Comparison of ENCODE assay signal across 8 mouse cellular contexts in the genomic region with DNA sequence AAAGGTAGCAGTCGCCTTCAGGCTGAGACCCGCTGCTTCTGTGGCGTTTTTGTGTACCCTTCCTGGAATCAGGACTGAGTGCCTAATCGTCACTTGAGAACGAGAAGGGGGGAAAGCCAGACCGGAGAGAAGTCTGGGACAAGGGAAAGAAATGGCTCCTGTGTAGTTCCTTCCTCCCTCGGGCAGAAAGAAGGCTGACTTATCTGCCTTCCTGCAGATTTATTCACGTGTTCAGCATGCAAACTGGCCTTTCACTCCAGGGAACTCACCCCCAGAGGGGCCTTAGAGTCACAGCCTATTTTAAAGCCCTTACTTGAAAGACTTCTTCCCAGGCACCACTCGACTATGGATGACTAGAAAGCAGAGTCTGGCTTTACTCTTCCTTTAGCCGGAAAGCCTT. TPM values are rescaled to one million over a fixed set of nuclear protein-coding genes. Genes with fewer than 3 reads are reported as not detected.
DNase-seq lines count a peak whose midpoint lies in the region; ATAC-seq and TF ChIP-seq lines count a peak whose summit lies in the region.
"Had no signal": no experiment of that assay in that cellular context is flagged by ENCODE, and none has a peak within 500 bp of the region (broad histone marks: within the 10 kb centered on the region; RNA-seq: fewer than 3 reads in every experiment).

No protein-coding gene starts in this region.

- H3K36me3 ChIP-seq in spleen, adult 2 months (ENCODE audit: control insufficient read depth, insufficient read depth, low read length): no peaks in the 10 kb centered on the region
- H3K36me3 ChIP-seq in forebrain, embryonic 13.5 days (ENCODE audit: poor library complexity, severe bottlenecking): no peaks in the 10 kb centered on the region
- no peaks in the 10 kb centered on the region for H3K36me3 ChIP-seq in liver, embryonic 11.5 days (ENCODE audit: control insufficient read depth, insufficient read depth, low read length)

- TF ChIP-seq CTCF in spleen, adult 2 months (IDR thresholded peaks at IDR 0.05; ENCODE audit: extremely low read depth, insufficient read depth, insufficient read length, insufficient replicate concordance): no peak

- H3K9ac ChIP-seq in forebrain, embryonic 13.5 days: no peak overlapping the region
- peak overlapping the region; percentile 72 for H3K9ac ChIP-seq in liver, embryonic 11.5 days (ENCODE audit: low read depth, low read length)

- WGBS in spleen, adult 2 months: 27% methylated on average over 10 of the region's 10 CpGs
- WGBS in forebrain, embryonic 13.5 days: 11% methylated on average over 10 of the region's 10 CpGs
- 12% methylated on average over 10 of the region's 10 CpGs for WGBS in liver, embryonic 11.5 days

- peak overlapping the region; percentile 97 for H3K4me2 ChIP-seq in forebrain, embryonic 13.5 days
- H3K4me2 ChIP-seq in liver, embryonic 11.5 days: peak overlapping the region; percentile 97

- no peak overlapping the region for H3K4me3 ChIP-seq in spleen, adult 2 months (ENCODE audit: extremely low read depth, insufficient read depth, insufficient read length)
- H3K4me3 ChIP-seq in forebrain, embryonic 13.5 days: no peak overlapping the region
- H3K4me3 ChIP-seq in liver, embryonic 11.5 days (ENCODE audit: low read depth, low read length): peak overlapping the region; percentile 68

- no peak for DNase-seq in spleen, adult 2 months (ENCODE audit: low read depth in 1 of 2, low spot score in 2 of 2)
- no peak for DNase-seq in spleen, adult 18-20 months
- no peak for DNase-seq in liver, embryonic 11.5 days (ENCODE audit: low spot score)
- DNase-seq in layer of hippocampus, adult 9-10 months (ENCODE audit: low spot score): no peak
- no peak for DNase-seq in left cerebral cortex, adult 11 months (ENCODE audit: low spot score)
- DNase-seq in yolk sac, embryonic 10.5 days (ENCODE audit: low spot score): no peak
- DNase-seq: adrenal gland, postnatal 14 days had no signal

- H3K27ac ChIP-seq in spleen, adult 2 months (ENCODE audit: insufficient read depth, low read length): peak overlapping the region; percentile 14; the same call in 1 of the 2 replicates
- no peak overlapping the region for H3K27ac ChIP-seq in forebrain, embryonic 13.5 days
- H3K27ac ChIP-seq in liver, embryonic 11.5 days (ENCODE audit: low read depth, low read length): peak overlapping the region; percentile 87

- no peak for TF ChIP-seq POLR2A in spleen, adult 2 months (IDR thresholded peaks at IDR 0.05; ENCODE audit: low read depth, low read length)

- H3K4me1 ChIP-seq in spleen, adult 2 months (ENCODE audit: control insufficient read depth, insufficient read depth, insufficient read length): peaks cover 8% of the 10 kb centered on the region; the same call in 1 of the 2 replicates
- H3K4me1 ChIP-seq in forebrain, embryonic 13.5 days: peaks cover 18% of the 10 kb centered on the region
- H3K4me1 ChIP-seq in liver, embryonic 11.5 days (replicated peaks; ENCODE audit: control insufficient read depth, insufficient read depth, low read length): peaks cover 38% of the 10 kb centered on the region

- no peaks in the 10 kb centered on the region for H3K9me3 ChIP-seq in forebrain, embryonic 13.5 days (replicated peaks)
- no peaks in the 10 kb centered on the region for H3K9me3 ChIP-seq in liver, embryonic 11.5 days (ENCODE audit: control insufficient read depth, low read length)

- H3K27me3 ChIP-seq in spleen, adult 2 months (ENCODE audit: control insufficient read depth, insufficient read depth, low read length): no peaks in the 10 kb centered on the region
- H3K27me3 ChIP-seq in forebrain, embryonic 13.5 days: peaks cover 23% of the 10 kb centered on the region
- H3K27me3 ChIP-seq in liver, embryonic 11.5 days (replicated peaks; ENCODE audit: control insufficient read depth, insufficient read depth, low read length): no peaks in the 10 kb centered on the region

- ATAC-seq in forebrain, embryonic 13.5 days: no peak
- no peak for ATAC-seq in liver, embryonic 11.5 days (replicated peaks; ENCODE audit: low FRiP score)

RNA-seq across cellular contexts. Expression of a gene that starts 1.3 kb away (rescaled TPM):
- 20.4 and 26.2 TPM in 2 replicates for polyA plus RNA-seq in spleen, adult 2 months (2012; rRNA removed)
- polyA plus RNA-seq in forebrain, embryonic 13.5 days (2015; fragmentation: Nextera tagmentation; extraction: Ambion mirVana): 3.5 and 3.7 TPM in 2 replicates
- 14.0 and 15.4 TPM in 2 replicates for polyA plus RNA-seq in liver, embryonic 11.5 days (2014; fragmentation: Nextera tagmentation; extraction: Ambion mirVana)
